Mouse (Mus musculus) liver, postnatal 0 days (tissue): ENCODE measurements around the gene Hpse2.

Experiments used
- CTCF ChIP-seq: sonication (generic); IDR thresholded peaks from 2 replicates; pipeline ENCODE4 v1.5.1; 2016; ENCODE audit warnings: antibody characterized with exemption, low read depth
- EP300 ChIP-seq: IDR thresholded peaks from 2 replicates; pipeline ENCODE4 v1.6.1; 2016; ENCODE audit warnings: antibody characterized with exemption, low read depth, mild to moderate bottlenecking

DNA sequence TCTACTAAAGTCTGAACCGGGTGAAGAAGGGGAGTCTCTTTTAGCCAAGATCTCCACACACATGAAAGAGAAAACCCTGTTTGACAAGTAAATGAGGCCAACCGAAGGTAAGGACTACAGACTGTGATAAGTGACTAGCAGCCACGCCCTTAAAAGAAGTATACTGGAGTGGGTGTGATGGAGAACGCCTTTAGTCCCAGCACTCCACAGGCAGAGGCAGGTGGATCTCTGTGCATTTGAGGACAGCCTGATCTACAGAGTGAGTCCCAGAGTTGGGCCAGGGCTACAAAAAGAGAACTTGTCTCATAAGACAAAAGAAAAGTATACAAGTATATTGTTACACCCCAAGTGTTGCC, 642.3 kb downstream of the Hpse2 start:
- no peak for TF ChIP-seq CTCF
- no peak for TF ChIP-seq EP300
